10 mouse cellular contexts compared by ENCODE assay signal in genomic region chr5:139724336-139725116, GRCm38 (mm10). TPM values are rescaled to one million over a fixed set of nuclear protein-coding genes. Genes with fewer than 3 reads are reported as not detected.
DNase-seq lines count a peak whose midpoint lies in the region; ATAC-seq lines count a peak whose summit lies in the region.
"Had no signal": no experiment of that assay in that cellular context is flagged by ENCODE, and none has a peak within 500 bp of the region (broad histone marks: within the 10 kb centered on the region; RNA-seq: fewer than 3 reads in every experiment).

No protein-coding gene starts in this region.

- H3K9me3 ChIP-seq in hindbrain, embryonic 15.5 days: no peaks in the 10 kb centered on the region
- H3K9me3 ChIP-seq in hindbrain, embryonic 12.5 days (replicated peaks): no peaks in the 10 kb centered on the region
- H3K9me3 ChIP-seq in limb, embryonic 15.5 days: no peaks in the 10 kb centered on the region

- DNase-seq in embryo, embryonic 10.5 days (ENCODE audit: low spot score): peak; percentile 77
- DNase-seq in forelimb bud, embryonic 11.5 days (ENCODE audit: low read depth, low spot score): peak; percentile 82
- DNase-seq in thymus, postnatal 4 days: no peak
- no peak for DNase-seq in frontal cortex, postnatal 10 days (ENCODE audit: low spot score in 2 of 2)
- DNase-seq: cerebellum, adult 9-10 months; lung, adult 18-20 months had no signal

- H3K27ac ChIP-seq in hindbrain, embryonic 15.5 days (replicated peaks): no peak overlapping the region
- no peak overlapping the region for H3K27ac ChIP-seq in hindbrain, embryonic 12.5 days
- H3K27ac ChIP-seq in limb, embryonic 15.5 days: peak overlapping the region; percentile 63; the same call in 1 of the 2 replicates

- no peak overlapping the region for H3K4me2 ChIP-seq in hindbrain, embryonic 15.5 days
- H3K4me2 ChIP-seq in hindbrain, embryonic 12.5 days (replicated peaks): no peak overlapping the region
- H3K4me2 ChIP-seq in limb, embryonic 15.5 days: no peak overlapping the region

- H3K9ac ChIP-seq in hindbrain, embryonic 15.5 days: no peak overlapping the region
- H3K9ac ChIP-seq in hindbrain, embryonic 12.5 days: no peak overlapping the region
- no peak overlapping the region for H3K9ac ChIP-seq in limb, embryonic 15.5 days

- no peaks in the 10 kb centered on the region for H3K36me3 ChIP-seq in hindbrain, embryonic 15.5 days
- H3K36me3 ChIP-seq in hindbrain, embryonic 12.5 days: no peaks in the 10 kb centered on the region
- H3K36me3 ChIP-seq in limb, embryonic 15.5 days: no peaks in the 10 kb centered on the region

- WGBS in hindbrain, embryonic 15.5 days: 62% methylated on average over 10 of the region's 10 CpGs
- WGBS in hindbrain, embryonic 12.5 days: 52% methylated on average over 10 of the region's 10 CpGs
- WGBS in limb, embryonic 15.5 days: 18% methylated on average over 10 of the region's 10 CpGs

- H3K27me3 ChIP-seq in hindbrain, embryonic 15.5 days: no peaks in the 10 kb centered on the region
- no peaks in the 10 kb centered on the region for H3K27me3 ChIP-seq in hindbrain, embryonic 12.5 days
- H3K27me3 ChIP-seq in limb, embryonic 15.5 days: no peaks in the 10 kb centered on the region
- H3K27me3 ChIP-seq: Patski had no signal

- ATAC-seq in hindbrain, embryonic 15.5 days (ENCODE audit: low FRiP score, low read depth): 0 out of 2 replicates have a peak, but pooled peaks have one; percentile 31
- no peak for ATAC-seq in hindbrain, embryonic 12.5 days (ENCODE audit: low FRiP score)
- no peak for ATAC-seq in limb, embryonic 15.5 days (ENCODE audit: insufficient number of reproducible peaks, low FRiP score, low TSS enrichment, low read depth)
- ATAC-seq: Patski had no signal

- H3K4me3 ChIP-seq in hindbrain, embryonic 15.5 days: no peak overlapping the region
- H3K4me3 ChIP-seq in hindbrain, embryonic 12.5 days: no peak overlapping the region
- no peak overlapping the region for H3K4me3 ChIP-seq in limb, embryonic 15.5 days

- no peaks in the 10 kb centered on the region for H3K4me1 ChIP-seq in hindbrain, embryonic 15.5 days (replicated peaks)
- peaks cover 17% of the 10 kb centered on the region for H3K4me1 ChIP-seq in hindbrain, embryonic 12.5 days
- peaks cover 14% of the 10 kb centered on the region for H3K4me1 ChIP-seq in limb, embryonic 15.5 days

RNA-seq across cellular contexts. Expression of gene Micall2, which starts 11.6 kb away (rescaled TPM):
- polyA plus RNA-seq in hindbrain, embryonic 15.5 days (2015; fragmentation: Nextera tagmentation; extraction: Ambion mirVana): 10.1 and 12.2 TPM in 2 replicates
- 8.2 and 8.6 TPM in 2 replicates for polyA plus RNA-seq in hindbrain, embryonic 12.5 days (2016; fragmentation: Nextera tagmentation; extraction: Ambion mirVana)
- polyA plus RNA-seq in limb, embryonic 15.5 days (2015; fragmentation: Nextera tagmentation; extraction: Ambion mirVana): 4.4 and 4.9 TPM in 2 replicates

RNA-seq across cellular contexts. Expression of gene Ints1, which starts 50.9 kb away (rescaled TPM):
- 30.0 and 30.3 TPM in 2 replicates for polyA plus RNA-seq in hindbrain, embryonic 15.5 days (2015; fragmentation: Nextera tagmentation; extraction: Ambion mirVana)
- 32.8 and 37.7 TPM in 2 replicates for polyA plus RNA-seq in hindbrain, embryonic 12.5 days (2016; fragmentation: Nextera tagmentation; extraction: Ambion mirVana)
- polyA plus RNA-seq in limb, embryonic 15.5 days (2015; fragmentation: Nextera tagmentation; extraction: Ambion mirVana): 21.2 and 21.5 TPM in 2 replicates

Comparison
In these comparisons a context has a peak if more than half of its experiments do, and no peak if none do; other contexts are left out.
1. DNase-seq: peak in embryo, embryonic 10.5 days (single experiment) and forelimb bud, embryonic 11.5 days (single experiment); none in thymus, postnatal 4 days (single experiment) and frontal cortex, postnatal 10 days (0 of 2).